Mouse (Mus musculus): ENCODE results near the gene Ankrd42. TPM values are rescaled to one million over a fixed set of nuclear protein-coding genes. Genes with fewer than 3 reads are reported as not detected.

Gene Ankrd42
- polyA plus RNA-seq, 1 experiment from 2014 or later: 1.3 TPM

DNA sequence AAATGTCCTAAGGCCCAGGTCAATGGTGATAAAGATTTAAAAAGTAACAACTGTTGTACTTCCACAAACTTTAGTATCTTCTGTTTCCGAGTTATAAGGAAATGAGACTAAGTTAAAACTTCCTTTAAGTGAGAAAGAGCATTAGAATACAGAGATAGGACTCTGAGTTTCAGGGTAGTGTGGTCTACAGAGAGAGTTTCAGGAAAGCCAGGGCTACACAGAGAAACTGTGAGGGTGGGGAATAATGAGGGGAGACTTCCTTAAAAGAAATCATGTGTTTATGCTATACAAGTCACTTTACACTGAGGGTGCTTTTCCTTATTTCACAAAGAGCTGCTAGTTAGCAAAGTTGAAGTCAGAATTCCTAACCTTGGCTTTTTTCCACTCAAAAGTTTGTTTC is 16.4 kb upstream of the Ankrd42 start:
- ATAC-seq (replicated peaks; ENCODE audit: low FRiP score) (no peak), DNase-seq (ENCODE audit: low spot score) (no peak)
- Histone ChIP-seq H3K27me3 (replicated peaks; ENCODE audit: control insufficient read depth, insufficient read depth, low read length) (no peaks in the 10 kb centered on the region), H3K4me1 (replicated peaks; ENCODE audit: control insufficient read depth, insufficient read depth, low read length) (no peaks in the 10 kb centered on the region), H3K36me3 (ENCODE audit: control insufficient read depth, insufficient read depth, low read length) (peaks cover 29% of the 10 kb centered on the region), H3K9me3 (ENCODE audit: control insufficient read depth, low read length) (no peaks in the 10 kb centered on the region), H3K27ac (ENCODE audit: low read depth, low read length) (no peak overlapping the region), H3K4me3 (ENCODE audit: low read depth, low read length) (no peak overlapping the region), H3K4me2 (no peak overlapping the region), H3K9ac (ENCODE audit: low read depth, low read length) (no peak overlapping the region)
- 87% methylated on average over 1 of the region's 1 CpGs for WGBS

DNA sequence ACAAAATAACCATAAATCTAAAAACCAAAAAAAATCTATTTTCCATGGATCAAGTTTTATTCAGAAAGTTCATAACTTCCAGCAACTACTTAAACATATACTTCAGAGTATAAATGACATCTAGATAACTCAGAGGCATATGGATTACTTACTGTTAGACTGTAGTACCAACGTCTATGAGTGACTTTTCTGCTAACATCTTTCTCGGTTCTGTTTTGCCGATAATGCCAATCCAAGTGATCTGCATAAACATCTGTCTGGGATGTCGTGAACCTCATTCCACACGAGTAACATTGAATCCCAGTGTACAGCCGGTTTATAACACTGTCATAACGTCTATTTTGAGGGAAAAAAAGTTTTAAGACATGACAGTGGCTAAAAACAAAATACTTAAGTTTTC is 10.8 kb upstream of the Ankrd42 start:
- H3K9ac ChIP-seq (ENCODE audit: low read depth, low read length): no peak overlapping the region
- H3K9me3 ChIP-seq (ENCODE audit: control insufficient read depth, low read length): no peaks in the 10 kb centered on the region
- H3K4me2 ChIP-seq: no peak overlapping the region
- no peaks in the 10 kb centered on the region for H3K27me3 ChIP-seq (replicated peaks; ENCODE audit: control insufficient read depth, insufficient read depth, low read length)
- no peaks in the 10 kb centered on the region for H3K4me1 ChIP-seq (replicated peaks; ENCODE audit: control insufficient read depth, insufficient read depth, low read length)
- ATAC-seq (replicated peaks; ENCODE audit: low FRiP score) (no peak), DNase-seq (ENCODE audit: low spot score) (no peak)
- peaks cover 16% of the 10 kb centered on the region for H3K36me3 ChIP-seq (ENCODE audit: control insufficient read depth, insufficient read depth, low read length)
- no peak overlapping the region for H3K27ac ChIP-seq (ENCODE audit: low read depth, low read length)
- WGBS: 86% methylated on average over 7 of the region's 7 CpGs
- H3K4me3 ChIP-seq (ENCODE audit: low read depth, low read length): no peak overlapping the region

GRCm38 (mm10) chr7:92642358-92642757 is 5.4 kb upstream of the Ankrd42 start:
- no peak overlapping the region for H3K27ac ChIP-seq (ENCODE audit: low read depth, low read length)
- H3K4me2 ChIP-seq: no peak overlapping the region
- H3K9ac ChIP-seq (ENCODE audit: low read depth, low read length): no peak overlapping the region
- H3K27me3 ChIP-seq (replicated peaks; ENCODE audit: control insufficient read depth, insufficient read depth, low read length): no peaks in the 10 kb centered on the region
- no peaks in the 10 kb centered on the region for H3K9me3 ChIP-seq (ENCODE audit: control insufficient read depth, low read length)
- peaks cover 4% of the 10 kb centered on the region; the same call in 1 of the 2 replicates for H3K4me1 ChIP-seq (replicated peaks; ENCODE audit: control insufficient read depth, insufficient read depth, low read length)
- peaks cover 14% of the 10 kb centered on the region for H3K36me3 ChIP-seq (ENCODE audit: control insufficient read depth, insufficient read depth, low read length)
- H3K4me3 ChIP-seq (ENCODE audit: low read depth, low read length): no peak overlapping the region
- ATAC-seq (replicated peaks; ENCODE audit: low FRiP score) (no peak), DNase-seq (ENCODE audit: low spot score) (no peak)

DNA sequence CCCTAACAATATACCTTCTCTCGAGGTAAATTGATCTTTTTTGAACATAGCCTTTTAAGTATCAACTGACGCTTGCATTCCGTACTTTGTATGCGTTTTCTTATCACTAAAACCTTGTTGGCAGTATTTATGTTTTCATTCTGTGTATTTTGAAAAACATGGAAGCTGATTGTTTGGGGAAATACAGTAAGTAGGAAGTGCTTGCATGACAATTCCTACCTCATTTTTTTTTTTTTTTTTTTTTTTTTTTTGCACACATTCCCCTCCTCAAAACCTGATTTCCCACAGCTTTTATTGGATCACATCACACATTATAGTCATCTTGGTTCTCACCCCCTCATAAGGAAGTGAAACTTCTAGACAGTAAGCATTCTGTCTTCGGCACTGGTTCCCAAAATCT is 1.1 kb upstream of the Ankrd42 start:
- H3K36me3 ChIP-seq (ENCODE audit: control insufficient read depth, insufficient read depth, low read length): peaks cover 2% of the 10 kb centered on the region; the same call in 1 of the 2 replicates
- ATAC-seq (replicated peaks; ENCODE audit: low FRiP score): no peak
- H3K9me3 ChIP-seq (ENCODE audit: control insufficient read depth, low read length): no peaks in the 10 kb centered on the region
- peaks cover 4% of the 10 kb centered on the region for H3K27me3 ChIP-seq (replicated peaks; ENCODE audit: control insufficient read depth, insufficient read depth, low read length)
- peaks cover 4% of the 10 kb centered on the region; the same call in 1 of the 2 replicates for H3K4me1 ChIP-seq (replicated peaks; ENCODE audit: control insufficient read depth, insufficient read depth, low read length)
- WGBS: 84% methylated on average over 5 of the region's 5 CpGs
- H3K4me3 ChIP-seq (ENCODE audit: low read depth, low read length): peak overlapping the region; percentile 86
- peak overlapping the region; percentile 79 for H3K9ac ChIP-seq (ENCODE audit: low read depth, low read length)
- H3K4me2 ChIP-seq: peak overlapping the region; percentile 98
- no peak overlapping the region for H3K27ac ChIP-seq (ENCODE audit: low read depth, low read length)
- DNase-seq (ENCODE audit: low spot score): no peak

DNA sequence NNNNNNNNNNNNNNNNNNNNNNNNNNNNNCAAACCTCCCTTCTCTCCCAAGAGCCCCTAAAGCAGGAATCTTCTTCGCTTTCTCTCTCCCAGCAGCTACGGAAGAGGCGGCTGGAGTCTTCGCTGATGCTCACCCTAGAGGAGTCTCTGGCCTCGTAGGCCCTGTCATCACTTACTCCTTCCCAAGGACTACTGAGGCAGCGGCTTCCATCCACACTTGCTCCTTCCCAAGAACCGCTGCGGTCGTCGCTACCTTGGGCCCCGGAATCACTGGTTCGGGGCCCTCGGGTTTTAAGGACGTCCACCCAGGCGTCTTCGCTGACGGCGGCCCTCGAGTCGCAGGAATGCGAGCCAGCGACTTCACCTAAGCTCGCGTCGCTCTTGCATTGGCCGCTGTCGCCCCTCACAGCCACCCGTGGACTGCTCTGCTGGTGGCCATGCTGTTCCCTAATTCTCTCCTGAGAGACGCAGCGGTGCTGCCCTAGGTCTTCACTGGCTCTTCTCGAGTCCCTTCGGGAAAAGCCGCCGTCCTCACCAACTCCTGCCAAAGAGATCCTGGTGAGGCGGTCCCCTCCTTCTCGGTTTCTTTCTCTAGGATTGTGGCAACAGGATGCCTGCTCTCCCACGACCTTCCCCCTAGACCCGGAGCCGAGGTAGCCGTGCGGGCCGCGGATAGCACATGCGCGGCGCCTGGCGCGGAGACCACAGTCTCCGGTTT is 489 bp downstream of the Ankrd42 start:
- Histone ChIP-seq H3K9me3 (ENCODE audit: control insufficient read depth, low read length) (no peaks in the 10 kb centered on the region), H3K27me3 (replicated peaks; ENCODE audit: control insufficient read depth, insufficient read depth, low read length) (peaks cover 4% of the 10 kb centered on the region), H3K4me2 (peak overlapping the region; percentile 98), H3K4me3 (ENCODE audit: low read depth, low read length) (peak overlapping the region; percentile 86), H3K36me3 (ENCODE audit: control insufficient read depth, insufficient read depth, low read length) (peaks cover 2% of the 10 kb centered on the region; the same call in 1 of the 2 replicates), H3K4me1 (replicated peaks; ENCODE audit: control insufficient read depth, insufficient read depth, low read length) (no peaks in the 10 kb centered on the region; the same call in 1 of the 2 replicates), H3K27ac (ENCODE audit: low read depth, low read length) (no peak overlapping the region), H3K9ac (ENCODE audit: low read depth, low read length) (peak overlapping the region; percentile 79)
- no peak for DNase-seq (ENCODE audit: low spot score)
- 3% methylated on average over 49 of the region's 49 CpGs for WGBS
- ATAC-seq (replicated peaks; ENCODE audit: low FRiP score): peak; percentile 56

GRCm38 (mm10) chr7:92630167-92630566 is 6.8 kb downstream of the Ankrd42 start:
- 53% methylated on average over 2 of the region's 2 CpGs for WGBS
- Histone ChIP-seq H3K9me3 (ENCODE audit: control insufficient read depth, low read length) (no peaks in the 10 kb centered on the region), H3K36me3 (ENCODE audit: control insufficient read depth, insufficient read depth, low read length) (no peaks in the 10 kb centered on the region), H3K27me3 (replicated peaks; ENCODE audit: control insufficient read depth, insufficient read depth, low read length) (no peaks in the 10 kb centered on the region), H3K4me3 (ENCODE audit: low read depth, low read length) (no peak overlapping the region), H3K9ac (ENCODE audit: low read depth, low read length) (no peak overlapping the region), H3K27ac (ENCODE audit: low read depth, low read length) (no peak overlapping the region), H3K4me2 (no peak overlapping the region), H3K4me1 (replicated peaks; ENCODE audit: control insufficient read depth, insufficient read depth, low read length) (no peaks in the 10 kb centered on the region)
- ATAC-seq (replicated peaks; ENCODE audit: low FRiP score) (no peak), DNase-seq (ENCODE audit: low spot score) (no peak)

- DNase-seq (ENCODE audit: low spot score) (no peak), ATAC-seq (replicated peaks; ENCODE audit: low FRiP score) (no peak)
- 43% methylated on average over 2 of the region's 2 CpGs for WGBS
- Histone ChIP-seq H3K4me3 (ENCODE audit: low read depth, low read length) (no peak overlapping the region), H3K9ac (ENCODE audit: low read depth, low read length) (no peak overlapping the region), H3K4me1 (replicated peaks; ENCODE audit: control insufficient read depth, insufficient read depth, low read length) (no peaks in the 10 kb centered on the region), H3K27ac (ENCODE audit: low read depth, low read length) (no peak overlapping the region), H3K27me3 (replicated peaks; ENCODE audit: control insufficient read depth, insufficient read depth, low read length) (no peaks in the 10 kb centered on the region), H3K4me2 (no peak overlapping the region), H3K36me3 (ENCODE audit: control insufficient read depth, insufficient read depth, low read length) (no peaks in the 10 kb centered on the region), H3K9me3 (ENCODE audit: control insufficient read depth, low read length) (no peaks in the 10 kb centered on the region)
Observed at GRCm38 (mm10) chr7:92624488-92624887, 12.5 kb downstream of the Ankrd42 start.

GRCm38 (mm10) chr7:92610830-92611229 is 26.1 kb downstream of the Ankrd42 start:
- H3K4me3 ChIP-seq (ENCODE audit: low read depth, low read length): no peak overlapping the region
- no peak overlapping the region for H3K9ac ChIP-seq (ENCODE audit: low read depth, low read length)
- DNase-seq (ENCODE audit: low spot score) (no peak), ATAC-seq (replicated peaks; ENCODE audit: low FRiP score) (no peak)
- no peaks in the 10 kb centered on the region for H3K4me1 ChIP-seq (replicated peaks; ENCODE audit: control insufficient read depth, insufficient read depth, low read length)
- H3K9me3 ChIP-seq (ENCODE audit: control insufficient read depth, low read length): no peaks in the 10 kb centered on the region
- no peaks in the 10 kb centered on the region for H3K36me3 ChIP-seq (ENCODE audit: control insufficient read depth, insufficient read depth, low read length)
- no peak overlapping the region for H3K27ac ChIP-seq (ENCODE audit: low read depth, low read length)
- no peaks in the 10 kb centered on the region for H3K27me3 ChIP-seq (replicated peaks; ENCODE audit: control insufficient read depth, insufficient read depth, low read length)
- H3K4me2 ChIP-seq: no peak overlapping the region
- WGBS: 84% methylated on average over 7 of the region's 7 CpGs

- H3K4me2 ChIP-seq: no peak overlapping the region
- H3K27ac ChIP-seq (ENCODE audit: low read depth, low read length): no peak overlapping the region
- DNase-seq (ENCODE audit: low spot score): no peak
- H3K27me3 ChIP-seq (replicated peaks; ENCODE audit: control insufficient read depth, insufficient read depth, low read length): no peaks in the 10 kb centered on the region
- H3K4me1 ChIP-seq (replicated peaks; ENCODE audit: control insufficient read depth, insufficient read depth, low read length): no peaks in the 10 kb centered on the region
- no peak for ATAC-seq (replicated peaks; ENCODE audit: low FRiP score)
- no peak overlapping the region for H3K4me3 ChIP-seq (ENCODE audit: low read depth, low read length)
- H3K9me3 ChIP-seq (ENCODE audit: control insufficient read depth, low read length): no peaks in the 10 kb centered on the region
- H3K36me3 ChIP-seq (ENCODE audit: control insufficient read depth, insufficient read depth, low read length): no peaks in the 10 kb centered on the region
- no peak overlapping the region for H3K9ac ChIP-seq (ENCODE audit: low read depth, low read length)
- 78% methylated on average over 7 of the region's 7 CpGs for WGBS
Observed at GRCm38 (mm10) chr7:92604961-92605360, 32.0 kb downstream of the Ankrd42 start.
